Mouse (Mus musculus) cortical plate, adult 2 months (tissue): Measurements from ENCODE around the gene Car10. TPM values are rescaled to one million over a fixed set of nuclear protein-coding genes. Genes with fewer than 3 reads are reported as not detected.

Experiments used
- H3K27ac ChIP-seq: fragments of 200-500 bp; 2 replicates; pipeline ENCODE4 v1.5.1; 2012; ENCODE audit warnings: low read length, control low read depth, inconsistent platforms; ENCODE audit not compliant: insufficient read depth
- H3K4me1 ChIP-seq: fragments of 200-500 bp; 2 replicates; pipeline ENCODE4 v1.6.1; 2011; ENCODE audit warnings: low read length; ENCODE audit not compliant: control insufficient read depth, insufficient read depth
- H3K4me3 ChIP-seq: fragments of 200-500 bp; 2 replicates; pipeline ENCODE4 v1.5.1; 2011; ENCODE audit warnings: mild to moderate bottlenecking, low read length, control low read depth; ENCODE audit not compliant: insufficient read depth
- CTCF ChIP-seq: fragments of 200-500 bp; IDR thresholded peaks from 2 replicates; pipeline ENCODE4 v1.5.1; 2011; ENCODE audit warnings: mild to moderate bottlenecking, control low read depth, low read length; ENCODE audit not compliant: insufficient read depth; ENCODE audit errors: extremely low read depth
- POLR2A ChIP-seq: fragments of 200-500 bp; IDR thresholded peaks from 2 replicates; pipeline ENCODE4 v1.6.1; 2011; ENCODE audit warnings: mild to moderate bottlenecking, low read length, control low read depth; ENCODE audit not compliant: insufficient read depth; ENCODE audit errors: extremely low read depth
- polyA plus RNA-seq: library from polyadenylated mRNA; depleted of rRNA; stranded (reverse); fragments of >200 nt; gene quantifications from 2 replicates; pipeline ENCODE4 v1.2.3, GENCODE M21; 2012

Gene Car10
- polyA plus RNA-seq, 1 experiment = 88.0 TPM

- H3K27ac ChIP-seq = no peak overlapping the region
- TF ChIP-seq CTCF (no peak), POLR2A (no peak)
- no peak overlapping the region for H3K4me3 ChIP-seq
- H3K4me1 ChIP-seq = peaks cover 5% of the 10 kb centered on the region; the same call in 1 of the 2 replicates
These were observed 369.9 kb downstream of the Car10 start for GRCm38 (mm10) chr11:93467711-93468110.

- H3K4me3 ChIP-seq = no peak overlapping the region
- H3K27ac ChIP-seq = no peak overlapping the region
- TF ChIP-seq POLR2A (no peak), CTCF (no peak)
- H3K4me1 ChIP-seq = peaks cover 5% of the 10 kb centered on the region; the same call in 1 of the 2 replicates
These were observed 372.9 kb downstream of the Car10 start for GRCm38 (mm10) chr11:93470771-93471170.

GRCm38 (mm10) chr11:93471573-93472179 lies 373.8 kb downstream of the Car10 start:
- TF ChIP-seq CTCF (peak; percentile 82), POLR2A (no peak)
- no peak overlapping the region for H3K27ac ChIP-seq
- H3K4me1 ChIP-seq = peaks cover 2% of the 10 kb centered on the region; the same call in 1 of the 2 replicates
- no peak overlapping the region for H3K4me3 ChIP-seq

GRCm38 (mm10) chr11:93484661-93485060 lies 386.8 kb downstream of the Car10 start:
- Histone ChIP-seq H3K4me3 (no peak overlapping the region), H3K27ac (no peak overlapping the region), H3K4me1 (no peaks in the 10 kb centered on the region)
- TF ChIP-seq CTCF (no peak), POLR2A (no peak)

- H3K4me1 ChIP-seq = peaks cover 2% of the 10 kb centered on the region; the same call in 1 of the 2 replicates
- H3K27ac ChIP-seq = no peak overlapping the region
- no peak overlapping the region for H3K4me3 ChIP-seq
- TF ChIP-seq CTCF (no peak), POLR2A (no peak)
These were observed 389.2 kb downstream of the Car10 start for GRCm38 (mm10) chr11:93487021-93487420.

GRCm38 (mm10) chr11:93487913-93488604 lies 390.2 kb downstream of the Car10 start:
- H3K4me1 ChIP-seq = peaks cover 4% of the 10 kb centered on the region; the same call in 1 of the 2 replicates
- TF ChIP-seq POLR2A = no peak
- TF ChIP-seq CTCF = no peak
- no peak overlapping the region for H3K4me3 ChIP-seq
- H3K27ac ChIP-seq = no peak overlapping the region

- peak overlapping the region; percentile 19; the same call in 1 of the 2 replicates for H3K27ac ChIP-seq
- no peak overlapping the region for H3K4me3 ChIP-seq
- peaks cover 4% of the 10 kb centered on the region; the same call in 1 of the 2 replicates for H3K4me1 ChIP-seq
- TF ChIP-seq POLR2A (no peak), CTCF (no peak)
These were observed 392.5 kb downstream of the Car10 start for GRCm38 (mm10) chr11:93490211-93490820.

- no peak for TF ChIP-seq CTCF
- no peak for TF ChIP-seq POLR2A
- H3K4me3 ChIP-seq = no peak overlapping the region
These were observed 400.1 kb downstream of the Car10 start for GRCm38 (mm10) chr11:93497896-93498295.

GRCm38 (mm10) chr11:93500442-93500841 lies 402.6 kb downstream of the Car10 start:
- TF ChIP-seq CTCF (no peak), POLR2A (no peak)
- no peak overlapping the region for H3K27ac ChIP-seq
- H3K4me3 ChIP-seq = no peak overlapping the region
- H3K4me1 ChIP-seq = no peaks in the 10 kb centered on the region

More at GRCm38 (mm10) chr11:93497896-93498295, 400.1 kb downstream of the Car10 start:
- Histone ChIP-seq H3K4me1 (no peaks in the 10 kb centered on the region), H3K27ac (no peak overlapping the region)
